Mouse (Mus musculus) hindbrain, embryonic 13.5 days (tissue): Measurements from ENCODE around the gene Pnliprp2. TPM values are rescaled to one million over a fixed set of nuclear protein-coding genes. Genes with fewer than 3 reads are reported as not detected.

Experiments
- polyA plus RNA-seq: library from polyadenylated mRNA; unstranded; fragments of >200 nt; fragmentation: Nextera tagmentation; extraction: Ambion mirVana; gene quantifications from 2 replicates; pipeline ENCODE4 v1.2.1, GENCODE M21; 2015

Gene Pnliprp2
- polyA plus RNA-seq, 1 experiment from 2014 or later, result not detected

Other genes starting within 250 kb of the Pnliprp2 start
- not detected in 2 replicates for gene Ccdc172, start 247.7 kb upstream of the Pnliprp2 start, polyA plus RNA-seq
- gene Pnlip, start 107.2 kb upstream of the Pnliprp2 start, polyA plus RNA-seq, result 0.47 and 0.71 TPM in 2 replicates
- gene Pnliprp1, start 30.8 kb upstream of the Pnliprp2 start, polyA plus RNA-seq, result 0.13 and 9.9 TPM in 2 replicates
- gene 1700019N19Rik, start 34.7 kb downstream of the Pnliprp2 start, polyA plus RNA-seq, result not detected in 2 replicates
- gene Eno4, start 183.7 kb downstream of the Pnliprp2 start, polyA plus RNA-seq, result 1.0 and 2.4 TPM in 2 replicates
- 49.0 and 52.2 TPM in 2 replicates for gene Hspa12a, start 183.9 kb downstream of the Pnliprp2 start, polyA plus RNA-seq